Mouse (Mus musculus): ENCODE measurements around the gene Gcm2. TPM values are rescaled to one million over a fixed set of nuclear protein-coding genes. Genes with fewer than 3 reads are reported as not detected.

The Gcm2 gene
- polyA plus RNA-seq, 1 experiment, result 0.04 TPM

GRCm38 (mm10) chr13:41080700-41081099 lies 30.1 kb downstream of the Gcm2 start:
- TF ChIP-seq POLR2A (IDR thresholded peaks at IDR 0.05; ENCODE audit: control insufficient read depth, low read depth, low read length), result no peak
- TF ChIP-seq CTCF (IDR thresholded peaks at IDR 0.05; ENCODE audit: control insufficient read depth, insufficient read depth, insufficient replicate concordance, low read depth, low read length), result no peak
- H3K36me3 ChIP-seq (ENCODE audit: control insufficient read depth, insufficient read depth, low read length), result no peaks in the 10 kb centered on the region
- H3K4me3 ChIP-seq (ENCODE audit: control insufficient read depth, low read depth, low read length), result no peak overlapping the region
- H3K4me1 ChIP-seq (ENCODE audit: control insufficient read depth, insufficient read depth, low read length), result no peaks in the 10 kb centered on the region; the same call in none of the 2 replicates
- no peaks in the 10 kb centered on the region for H3K27me3 ChIP-seq (ENCODE audit: control insufficient read depth, insufficient read depth, low read length)
- H3K27ac ChIP-seq (ENCODE audit: control insufficient read depth, insufficient read depth, low read depth, low read length), result no peak overlapping the region

GRCm38 (mm10) chr13:41079859-41080258 lies 31.0 kb downstream of the Gcm2 start:
- H3K4me1 ChIP-seq (ENCODE audit: control insufficient read depth, insufficient read depth, low read length), result no peaks in the 10 kb centered on the region; the same call in none of the 2 replicates
- TF ChIP-seq CTCF (IDR thresholded peaks at IDR 0.05; ENCODE audit: control insufficient read depth, insufficient read depth, insufficient replicate concordance, low read depth, low read length) (no peak), POLR2A (IDR thresholded peaks at IDR 0.05; ENCODE audit: control insufficient read depth, low read depth, low read length) (no peak)
- no peak overlapping the region for H3K27ac ChIP-seq (ENCODE audit: control insufficient read depth, insufficient read depth, low read depth, low read length)
- no peak overlapping the region for H3K4me3 ChIP-seq (ENCODE audit: control insufficient read depth, low read depth, low read length)
- H3K27me3 ChIP-seq (ENCODE audit: control insufficient read depth, insufficient read depth, low read length), result no peaks in the 10 kb centered on the region
- no peaks in the 10 kb centered on the region for H3K36me3 ChIP-seq (ENCODE audit: control insufficient read depth, insufficient read depth, low read length)

GRCm38 (mm10) chr13:41079421-41079780 lies 31.4 kb downstream of the Gcm2 start, which contains the start of gene Mak:
Gene Mak, minus strand, starts transcription at chr13:41079706.
- Histone ChIP-seq H3K36me3 (ENCODE audit: control insufficient read depth, insufficient read depth, low read length) (no peaks in the 10 kb centered on the region), H3K4me1 (ENCODE audit: control insufficient read depth, insufficient read depth, low read length) (no peaks in the 10 kb centered on the region; the same call in none of the 2 replicates), H3K27ac (ENCODE audit: control insufficient read depth, insufficient read depth, low read depth, low read length) (0 out of 2 replicates have a peak within 1 kb of the TSS, but pooled peaks have one; percentile 27), H3K27me3 (ENCODE audit: control insufficient read depth, insufficient read depth, low read length) (no peaks in the 10 kb centered on the region), H3K4me3 (ENCODE audit: control insufficient read depth, low read depth, low read length) (peak within 1 kb of the TSS; percentile 89)
- TF ChIP-seq POLR2A (IDR thresholded peaks at IDR 0.05; ENCODE audit: control insufficient read depth, low read depth, low read length) (peak; percentile 84), CTCF (IDR thresholded peaks at IDR 0.05; ENCODE audit: control insufficient read depth, insufficient read depth, insufficient replicate concordance, low read depth, low read length) (no peak)

GRCm38 (mm10) chr13:41078690-41079420 lies 32.0 kb downstream of the Gcm2 start:
- no peak for TF ChIP-seq CTCF (IDR thresholded peaks at IDR 0.05; ENCODE audit: control insufficient read depth, insufficient read depth, insufficient replicate concordance, low read depth, low read length)
- H3K4me3 ChIP-seq (ENCODE audit: control insufficient read depth, low read depth, low read length), result peak overlapping the region; percentile 89
- H3K36me3 ChIP-seq (ENCODE audit: control insufficient read depth, insufficient read depth, low read length), result no peaks in the 10 kb centered on the region
- H3K27me3 ChIP-seq (ENCODE audit: control insufficient read depth, insufficient read depth, low read length), result no peaks in the 10 kb centered on the region
- H3K27ac ChIP-seq (ENCODE audit: control insufficient read depth, insufficient read depth, low read depth, low read length), result no peak overlapping the region
- H3K4me1 ChIP-seq (ENCODE audit: control insufficient read depth, insufficient read depth, low read length), result no peaks in the 10 kb centered on the region; the same call in none of the 2 replicates

GRCm38 (mm10) chr13:41077921-41078320 lies 32.9 kb downstream of the Gcm2 start:
- Histone ChIP-seq H3K4me1 (ENCODE audit: control insufficient read depth, insufficient read depth, low read length) (no peaks in the 10 kb centered on the region; the same call in none of the 2 replicates), H3K4me3 (ENCODE audit: control insufficient read depth, low read depth, low read length) (peak overlapping the region; percentile 89), H3K27me3 (ENCODE audit: control insufficient read depth, insufficient read depth, low read length) (no peaks in the 10 kb centered on the region), H3K27ac (ENCODE audit: control insufficient read depth, insufficient read depth, low read depth, low read length) (no peak overlapping the region), H3K36me3 (ENCODE audit: control insufficient read depth, insufficient read depth, low read length) (no peaks in the 10 kb centered on the region)
- TF ChIP-seq POLR2A (IDR thresholded peaks at IDR 0.05; ENCODE audit: control insufficient read depth, low read depth, low read length) (no peak), CTCF (IDR thresholded peaks at IDR 0.05; ENCODE audit: control insufficient read depth, insufficient read depth, insufficient replicate concordance, low read depth, low read length) (no peak)

GRCm38 (mm10) chr13:41073819-41074218 lies 37.0 kb downstream of the Gcm2 start:
- H3K4me1 ChIP-seq (ENCODE audit: control insufficient read depth, insufficient read depth, low read length), result no peaks in the 10 kb centered on the region; the same call in 1 of the 2 replicates
- no peaks in the 10 kb centered on the region for H3K36me3 ChIP-seq (ENCODE audit: control insufficient read depth, insufficient read depth, low read length)
- H3K27ac ChIP-seq (ENCODE audit: control insufficient read depth, insufficient read depth, low read depth, low read length), result no peak overlapping the region
- TF ChIP-seq CTCF (IDR thresholded peaks at IDR 0.05; ENCODE audit: control insufficient read depth, insufficient read depth, insufficient replicate concordance, low read depth, low read length) (no peak), POLR2A (IDR thresholded peaks at IDR 0.05; ENCODE audit: control insufficient read depth, low read depth, low read length) (no peak)
- no peak overlapping the region for H3K4me3 ChIP-seq (ENCODE audit: control insufficient read depth, low read depth, low read length)
- no peaks in the 10 kb centered on the region for H3K27me3 ChIP-seq (ENCODE audit: control insufficient read depth, insufficient read depth, low read length)

GRCm38 (mm10) chr13:41071617-41072016 lies 39.2 kb downstream of the Gcm2 start:
- H3K4me1 ChIP-seq (ENCODE audit: control insufficient read depth, insufficient read depth, low read length), result no peaks in the 10 kb centered on the region
- H3K36me3 ChIP-seq (ENCODE audit: control insufficient read depth, insufficient read depth, low read length), result no peaks in the 10 kb centered on the region
- no peak overlapping the region for H3K27ac ChIP-seq (ENCODE audit: control insufficient read depth, insufficient read depth, low read depth, low read length)
- H3K4me3 ChIP-seq (ENCODE audit: control insufficient read depth, low read depth, low read length), result no peak overlapping the region
- H3K27me3 ChIP-seq (ENCODE audit: control insufficient read depth, insufficient read depth, low read length), result no peaks in the 10 kb centered on the region
- TF ChIP-seq POLR2A (IDR thresholded peaks at IDR 0.05; ENCODE audit: control insufficient read depth, low read depth, low read length) (no peak), CTCF (IDR thresholded peaks at IDR 0.05; ENCODE audit: control insufficient read depth, insufficient read depth, insufficient replicate concordance, low read depth, low read length) (no peak)
